Mouse (Mus musculus): Measurements from ENCODE around the gene Lasp1. TPM values are rescaled to one million over a fixed set of nuclear protein-coding genes. Genes with fewer than 3 reads are reported as not detected.

Gene Lasp1
- polyA plus RNA-seq, 1 experiment from 2014 or later: 123 TPM

DNA sequence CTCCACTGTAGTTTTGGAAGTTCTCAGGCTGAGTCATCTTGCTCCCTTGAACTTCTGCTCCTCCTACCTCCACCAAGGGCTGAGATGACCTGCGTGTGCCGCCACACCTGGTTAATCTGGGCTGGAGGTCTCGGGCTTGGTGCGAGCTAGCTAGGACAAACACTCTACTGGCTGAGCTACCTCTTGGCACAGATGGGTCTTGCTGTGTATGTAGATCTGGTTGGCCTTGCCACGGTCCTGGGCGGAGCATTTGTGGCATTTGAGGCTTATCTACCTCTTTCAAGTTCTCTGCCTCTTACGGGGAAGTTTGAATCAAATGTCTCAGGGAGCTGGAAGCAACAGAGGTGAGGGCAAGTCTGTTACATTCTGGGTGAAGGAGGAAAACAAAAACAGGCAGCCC is 11.6 kb downstream of the Lasp1 start:
- H3K4me3 ChIP-seq (ENCODE audit: low read depth, low read length): no peak overlapping the region
- ATAC-seq (ENCODE audit: insufficient read depth): no peak
- H3K4me2 ChIP-seq: no peak overlapping the region
- H3K9me3 ChIP-seq (ENCODE audit: low read depth, low read length): no peaks in the 10 kb centered on the region
- H3K9ac ChIP-seq: no peak overlapping the region
- DNase-seq: peak; percentile 50
- peaks cover 75% of the 10 kb centered on the region for H3K4me1 ChIP-seq (ENCODE audit: insufficient read depth)
- no peaks in the 10 kb centered on the region for H3K27me3 ChIP-seq (ENCODE audit: insufficient read depth, low read length)
- 50% methylated on average over 7 of the region's 7 CpGs for WGBS
- no peak for TF ChIP-seq CTCF (IDR thresholded peaks at IDR 0.05; ENCODE audit: low read depth)
- peak overlapping the region; percentile 58; the same call in 1 of the 2 replicates for H3K27ac ChIP-seq (ENCODE audit: low read depth)
- H3K36me3 ChIP-seq (ENCODE audit: insufficient read depth): peaks cover 69% of the 10 kb centered on the region

DNA sequence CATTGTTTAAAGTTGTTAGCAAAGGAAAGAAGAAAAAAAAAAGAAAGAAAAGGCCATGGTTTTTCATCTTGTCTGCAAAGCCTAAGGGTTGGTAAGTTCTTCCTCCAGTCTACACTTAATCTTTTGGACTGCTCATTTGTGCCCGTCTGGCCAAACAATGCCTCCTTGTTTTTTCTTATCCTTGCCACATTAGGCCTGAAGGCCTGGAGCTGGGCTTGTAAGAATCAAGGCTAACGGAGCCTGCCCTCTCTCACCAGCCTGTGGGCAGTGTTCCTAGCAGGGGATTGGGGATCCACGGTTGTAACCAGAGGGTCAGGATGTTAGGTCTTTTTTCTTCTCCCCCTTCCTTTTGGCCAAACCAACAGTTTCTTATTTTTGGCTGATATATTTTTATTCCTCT is 12.2 kb downstream of the Lasp1 start:
- Histone ChIP-seq H3K4me3 (ENCODE audit: low read depth, low read length) (no peak overlapping the region), H3K4me2 (peak overlapping the region; percentile 29; the same call in 1 of the 2 replicates), H3K27me3 (ENCODE audit: insufficient read depth, low read length) (no peaks in the 10 kb centered on the region), H3K4me1 (ENCODE audit: insufficient read depth) (peaks cover 72% of the 10 kb centered on the region), H3K9ac (no peak overlapping the region), H3K36me3 (ENCODE audit: insufficient read depth) (peaks cover 75% of the 10 kb centered on the region), H3K27ac (ENCODE audit: low read depth) (peak overlapping the region; percentile 58; the same call in 1 of the 2 replicates), H3K9me3 (ENCODE audit: low read depth, low read length) (no peaks in the 10 kb centered on the region)
- 40% methylated on average over 3 of the region's 3 CpGs for WGBS
- TF ChIP-seq CTCF (IDR thresholded peaks at IDR 0.05; ENCODE audit: low read depth): no peak
- no peak for DNase-seq
- no peak for ATAC-seq (ENCODE audit: insufficient read depth)

DNA sequence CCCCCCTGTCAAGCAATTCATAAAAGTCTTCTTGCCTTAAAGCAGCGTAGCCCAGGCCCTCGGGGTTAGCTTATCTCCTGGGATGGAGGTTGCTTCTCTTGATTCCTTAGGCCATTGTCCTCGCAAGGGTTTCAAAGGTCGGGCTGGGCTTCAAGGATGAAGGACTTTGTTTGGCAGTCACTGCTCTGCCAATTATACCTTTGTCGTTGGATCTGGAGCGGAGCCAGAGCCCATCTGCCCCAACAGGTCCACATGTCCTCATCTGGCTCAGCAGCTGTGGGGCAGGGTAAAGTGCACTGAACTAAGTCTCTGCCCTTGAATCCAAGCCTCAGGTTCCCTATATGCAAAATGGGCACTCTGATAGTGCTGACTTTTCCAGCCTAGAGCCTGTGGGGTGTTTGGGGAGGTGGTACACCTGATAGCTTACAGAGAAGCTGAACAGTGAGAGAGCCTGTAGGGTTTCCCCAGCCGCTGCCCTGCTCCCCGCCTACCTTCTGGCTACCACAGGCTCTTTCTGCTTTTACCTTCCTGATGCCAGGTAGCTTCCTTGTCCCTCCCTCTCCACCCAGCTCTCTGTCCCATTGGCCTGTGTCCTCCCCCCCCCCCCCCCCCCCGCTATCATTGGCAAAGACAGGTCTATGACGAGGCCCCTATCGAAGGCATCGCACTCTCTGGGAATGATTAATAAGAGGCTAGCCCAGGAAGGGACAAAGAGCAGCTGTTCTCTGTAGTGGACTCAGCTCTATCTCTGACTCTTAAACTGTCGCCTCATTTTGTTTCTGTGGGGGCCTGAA is 13.0 kb downstream of the Lasp1 start:
- no peak overlapping the region for H3K4me3 ChIP-seq (ENCODE audit: low read depth, low read length)
- DNase-seq (no peak), ATAC-seq (ENCODE audit: insufficient read depth) (no peak)
- H3K9me3 ChIP-seq (ENCODE audit: low read depth, low read length): no peaks in the 10 kb centered on the region
- 29% methylated on average over 12 of the region's 13 CpGs for WGBS
- H3K27ac ChIP-seq (ENCODE audit: low read depth): peak overlapping the region; percentile 21
- no peaks in the 10 kb centered on the region for H3K27me3 ChIP-seq (ENCODE audit: insufficient read depth, low read length)
- no peak for TF ChIP-seq CTCF (IDR thresholded peaks at IDR 0.05; ENCODE audit: low read depth)
- H3K4me2 ChIP-seq: peak overlapping the region; percentile 31
- peaks cover 83% of the 10 kb centered on the region for H3K36me3 ChIP-seq (ENCODE audit: insufficient read depth)
- H3K9ac ChIP-seq: peak overlapping the region; percentile 14; the same call in 1 of the 2 replicates
- H3K4me1 ChIP-seq (ENCODE audit: insufficient read depth): peaks cover 70% of the 10 kb centered on the region

DNA sequence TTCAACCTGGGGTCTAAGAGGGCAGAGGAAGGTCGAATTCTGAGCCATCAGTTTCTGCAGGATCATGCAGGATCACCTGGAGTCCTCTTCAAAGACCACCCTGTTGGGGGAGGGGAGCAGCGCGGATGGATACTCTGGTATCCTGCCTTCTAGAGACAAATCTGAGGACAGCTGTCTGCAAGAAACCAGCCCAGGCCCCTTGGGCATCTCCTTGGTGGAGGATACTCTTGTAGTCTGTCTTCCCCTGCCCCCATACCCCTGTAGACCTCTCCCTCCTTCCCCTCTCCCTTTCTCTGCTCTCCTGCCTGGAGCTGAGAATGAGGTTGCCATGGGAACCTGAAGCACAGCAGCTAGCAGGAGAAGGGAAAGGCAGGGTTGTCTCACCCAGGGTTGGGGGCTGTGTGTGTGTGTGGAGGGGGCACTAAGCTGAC is 13.7 kb downstream of the Lasp1 start:
- WGBS: 52% methylated on average over 3 of the region's 3 CpGs
- TF ChIP-seq CTCF (IDR thresholded peaks at IDR 0.05; ENCODE audit: low read depth): no peak
- no peak overlapping the region for H3K4me3 ChIP-seq (ENCODE audit: low read depth, low read length)
- no peaks in the 10 kb centered on the region for H3K9me3 ChIP-seq (ENCODE audit: low read depth, low read length)
- DNase-seq (peak; percentile 40), ATAC-seq (ENCODE audit: insufficient read depth) (peak; percentile 24; the same call in 1 of the 2 replicates)
- peak overlapping the region; percentile 31; the same call in 1 of the 2 replicates for H3K4me2 ChIP-seq
- H3K27me3 ChIP-seq (ENCODE audit: insufficient read depth, low read length): no peaks in the 10 kb centered on the region
- peaks cover 84% of the 10 kb centered on the region for H3K36me3 ChIP-seq (ENCODE audit: insufficient read depth)
- H3K9ac ChIP-seq: no peak overlapping the region
- peak overlapping the region; percentile 21; the same call in 1 of the 2 replicates for H3K27ac ChIP-seq (ENCODE audit: low read depth)
- peaks cover 69% of the 10 kb centered on the region for H3K4me1 ChIP-seq (ENCODE audit: insufficient read depth)

DNA sequence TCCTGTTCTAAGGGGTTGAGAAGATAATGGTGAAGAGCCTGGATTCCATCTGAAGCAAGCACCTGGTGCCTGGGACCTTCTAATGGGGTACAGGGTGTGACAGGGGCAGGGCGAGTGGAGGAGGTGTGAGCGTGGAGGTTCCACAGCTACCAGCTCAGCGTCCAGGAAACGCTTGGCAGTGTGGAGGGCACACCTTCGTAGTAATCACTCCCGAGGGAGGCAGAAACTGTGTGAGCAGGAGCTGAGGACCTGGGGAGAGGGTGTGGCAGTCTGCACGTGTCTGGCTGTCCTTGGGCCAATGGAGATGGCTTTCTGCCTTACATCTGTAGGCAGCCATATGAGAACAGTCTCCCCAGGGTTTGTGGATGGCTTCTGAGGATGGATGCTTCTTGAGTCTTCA is 14.3 kb downstream of the Lasp1 start:
- Histone ChIP-seq H3K9ac (no peak overlapping the region), H3K36me3 (ENCODE audit: insufficient read depth) (peaks cover 84% of the 10 kb centered on the region)

DNA sequence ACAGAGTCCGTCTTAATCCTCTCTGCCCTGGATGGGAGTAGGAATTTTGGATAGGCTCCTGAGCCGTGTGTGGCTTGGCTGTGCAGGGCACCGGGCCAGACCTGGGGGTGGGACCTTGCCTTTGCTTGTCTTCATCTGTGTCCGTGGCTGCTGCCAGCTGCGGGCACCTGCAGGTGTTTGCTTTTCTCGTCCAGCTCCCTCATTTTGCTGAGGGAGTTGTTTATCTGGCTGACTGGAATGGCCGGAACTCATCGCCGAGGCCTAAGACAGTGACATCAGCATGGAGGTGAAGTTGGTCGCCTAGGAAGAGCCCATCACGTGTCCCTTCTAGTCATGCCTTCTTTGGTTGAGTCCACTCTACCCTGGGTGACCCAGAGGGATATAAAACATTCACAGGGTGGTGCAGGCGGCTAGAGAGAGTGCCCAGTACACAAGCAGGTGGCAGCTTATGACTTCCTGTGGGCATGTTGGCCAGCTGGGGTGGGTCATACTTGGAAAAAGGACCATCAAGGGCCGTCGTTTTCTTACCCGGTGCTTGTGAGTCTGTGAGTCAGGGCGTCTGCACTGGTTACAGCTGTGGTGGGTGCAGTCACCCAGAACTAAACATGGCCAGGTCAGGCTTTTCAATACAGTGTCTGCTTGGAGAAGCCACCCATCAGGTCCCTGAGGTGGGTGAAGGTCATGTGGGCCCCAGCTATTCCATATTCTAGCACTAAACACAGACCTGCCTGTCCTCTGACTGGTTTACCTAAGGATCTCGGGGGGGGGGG is 15.1 kb downstream of the Lasp1 start:
- H3K36me3 ChIP-seq (ENCODE audit: insufficient read depth): peaks cover 78% of the 10 kb centered on the region
- no peak overlapping the region for H3K9ac ChIP-seq
- ATAC-seq (ENCODE audit: insufficient read depth) (no peak), DNase-seq (no peak)
- no peak overlapping the region for H3K4me3 ChIP-seq (ENCODE audit: low read depth, low read length)
- no peak overlapping the region; the same call in 1 of the 2 replicates for H3K27ac ChIP-seq (ENCODE audit: low read depth)
- no peak for TF ChIP-seq CTCF (IDR thresholded peaks at IDR 0.05; ENCODE audit: low read depth)
- no peaks in the 10 kb centered on the region for H3K27me3 ChIP-seq (ENCODE audit: insufficient read depth, low read length)
- H3K4me1 ChIP-seq (ENCODE audit: insufficient read depth): peaks cover 67% of the 10 kb centered on the region
- H3K4me2 ChIP-seq: no peak overlapping the region
- no peaks in the 10 kb centered on the region for H3K9me3 ChIP-seq (ENCODE audit: low read depth, low read length)
- WGBS: 62% methylated on average over 17 of the region's 17 CpGs

More for the DNA sequence above, 14.3 kb downstream of the Lasp1 start:
- Histone ChIP-seq H3K4me2 (no peak overlapping the region), H3K4me3 (ENCODE audit: low read depth, low read length) (no peak overlapping the region), H3K27me3 (ENCODE audit: insufficient read depth, low read length) (no peaks in the 10 kb centered on the region), H3K27ac (ENCODE audit: low read depth) (peak overlapping the region; percentile 21; the same call in 1 of the 2 replicates), H3K4me1 (ENCODE audit: insufficient read depth) (peaks cover 67% of the 10 kb centered on the region), H3K9me3 (ENCODE audit: low read depth, low read length) (no peaks in the 10 kb centered on the region)
- 53% methylated on average over 7 of the region's 7 CpGs for WGBS
- TF ChIP-seq CTCF (IDR thresholded peaks at IDR 0.05; ENCODE audit: low read depth): no peak
- ATAC-seq (ENCODE audit: insufficient read depth) (no peak), DNase-seq (no peak)

DNA sequence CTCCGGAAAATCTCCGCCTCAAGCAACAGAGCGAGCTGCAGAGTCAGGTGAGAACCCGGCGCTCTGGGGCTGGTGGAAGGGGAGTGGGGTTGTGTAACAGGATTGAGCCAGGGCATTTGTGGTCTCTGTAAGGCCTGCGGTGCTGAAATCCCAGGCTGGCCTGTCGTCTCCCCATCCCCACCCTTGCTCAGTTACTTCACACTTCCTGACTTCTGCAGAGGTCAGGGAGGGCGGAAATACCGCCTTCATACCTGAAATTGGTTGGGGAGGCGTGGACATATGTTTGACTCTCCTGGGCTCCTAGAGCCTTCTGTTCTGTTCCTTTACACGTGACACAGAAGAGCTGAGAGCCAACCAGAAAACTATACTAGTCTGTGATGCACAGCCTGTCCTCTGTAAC is 16.9 kb downstream of the Lasp1 start:
- 68% methylated on average over 11 of the region's 11 CpGs for WGBS
- H3K4me1 ChIP-seq (ENCODE audit: insufficient read depth): peaks cover 52% of the 10 kb centered on the region
- no peak overlapping the region for H3K4me2 ChIP-seq
- DNase-seq (no peak), ATAC-seq (ENCODE audit: insufficient read depth) (no peak)
- H3K9ac ChIP-seq: no peak overlapping the region
- peak overlapping the region; percentile 20; the same call in 1 of the 2 replicates for H3K27ac ChIP-seq (ENCODE audit: low read depth)
- H3K27me3 ChIP-seq (ENCODE audit: insufficient read depth, low read length): no peaks in the 10 kb centered on the region
- H3K36me3 ChIP-seq (ENCODE audit: insufficient read depth): peaks cover 69% of the 10 kb centered on the region
- no peak for TF ChIP-seq CTCF (IDR thresholded peaks at IDR 0.05; ENCODE audit: low read depth)
- no peak overlapping the region for H3K4me3 ChIP-seq (ENCODE audit: low read depth, low read length)
- no peaks in the 10 kb centered on the region for H3K9me3 ChIP-seq (ENCODE audit: low read depth, low read length)

Measured in lung, embryonic 14.5 days (tissue).